Mouse (Mus musculus): ENCODE measurements around the gene Slco3a1. TPM values are rescaled to one million over a fixed set of nuclear protein-coding genes. Genes with fewer than 3 reads are reported as not detected.

The Slco3a1 gene
- total and polyA plus RNA-seq, 2 experiments from 2014 or later: 10.5 to 24.8 TPM

GRCm38 (mm10) chr7:74280371-74280770, 274.2 kb downstream of the Slco3a1 start:
- DNase-seq (ENCODE audit: low spot score) (no peak), ATAC-seq (ENCODE audit: insufficient read depth, low read depth) (no peak)
- Histone ChIP-seq H3K9ac (replicated peaks; ENCODE audit: low read depth, low read length) (no peak overlapping the region), H3K36me3 (replicated peaks; ENCODE audit: control insufficient read depth, insufficient read depth, low read length) (no peaks in the 10 kb centered on the region), H3K4me2 (ENCODE audit: low read depth, low read length) (no peak overlapping the region), H3K4me3 (ENCODE audit: low read depth, low read length) (no peak overlapping the region), H3K27ac (ENCODE audit: low read depth) (no peak overlapping the region), H3K27me3 (ENCODE audit: control insufficient read depth, insufficient read depth, low read length) (no peaks in the 10 kb centered on the region), H3K9me3 (replicated peaks; ENCODE audit: control insufficient read depth, low read length) (no peaks in the 10 kb centered on the region), H3K4me1 (ENCODE audit: control insufficient read depth, insufficient read depth) (no peaks in the 10 kb centered on the region)
- WGBS: 74% methylated on average over 2 of the region's 2 CpGs
- TF ChIP-seq CTCF (IDR thresholded peaks at IDR 0.05; ENCODE audit: low read depth) (no peak), EP300 (IDR thresholded peaks at IDR 0.05; ENCODE audit: low read depth) (no peak)

- ATAC-seq (ENCODE audit: insufficient read depth, low read depth) (no peak), DNase-seq (ENCODE audit: low spot score) (no peak)
- no peaks in the 10 kb centered on the region for H3K9me3 ChIP-seq (replicated peaks; ENCODE audit: control insufficient read depth, low read length)
- H3K4me2 ChIP-seq (ENCODE audit: low read depth, low read length): no peak overlapping the region
- no peaks in the 10 kb centered on the region for H3K27me3 ChIP-seq (ENCODE audit: control insufficient read depth, insufficient read depth, low read length)
- no peak overlapping the region for H3K4me3 ChIP-seq (ENCODE audit: low read depth, low read length)
- no peak overlapping the region for H3K27ac ChIP-seq (ENCODE audit: low read depth)
- 81% methylated on average over 3 of the region's 3 CpGs for WGBS
- no peak overlapping the region for H3K9ac ChIP-seq (replicated peaks; ENCODE audit: low read depth, low read length)
- H3K36me3 ChIP-seq (replicated peaks; ENCODE audit: control insufficient read depth, insufficient read depth, low read length): no peaks in the 10 kb centered on the region
- no peaks in the 10 kb centered on the region for H3K4me1 ChIP-seq (ENCODE audit: control insufficient read depth, insufficient read depth)
- TF ChIP-seq EP300 (IDR thresholded peaks at IDR 0.05; ENCODE audit: low read depth) (no peak), CTCF (IDR thresholded peaks at IDR 0.05; ENCODE audit: low read depth) (no peak)
Measured at GRCm38 (mm10) chr7:74279356-74279755, 275.2 kb downstream of the Slco3a1 start.

DNA sequence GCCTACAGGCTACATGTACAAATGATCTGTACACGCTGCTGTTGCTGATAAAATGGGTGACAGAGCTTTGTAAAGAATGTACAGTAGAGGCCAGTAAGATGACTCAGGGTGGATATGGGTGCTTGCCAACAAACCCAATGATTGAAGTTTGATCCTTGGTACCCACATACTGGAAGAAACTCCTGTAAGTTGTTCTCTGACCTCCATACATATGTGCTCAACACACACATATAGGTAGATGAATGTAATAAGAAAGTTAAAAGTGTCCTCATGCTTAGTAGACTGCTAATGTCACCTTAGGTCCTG, 284.5 kb downstream of the Slco3a1 start:
- 37% methylated on average over 1 of the region's 1 CpGs for WGBS

GRCm38 (mm10) chr7:74269283-74270088, 285.1 kb downstream of the Slco3a1 start:
- H3K4me3 ChIP-seq (ENCODE audit: low read depth, low read length): no peak overlapping the region
- H3K27me3 ChIP-seq (ENCODE audit: control insufficient read depth, insufficient read depth, low read length): no peaks in the 10 kb centered on the region
- TF ChIP-seq CTCF (IDR thresholded peaks at IDR 0.05; ENCODE audit: low read depth) (no peak), EP300 (IDR thresholded peaks at IDR 0.05; ENCODE audit: low read depth) (no peak)
- ATAC-seq (ENCODE audit: insufficient read depth, low read depth) (no peak), DNase-seq (ENCODE audit: low spot score) (no peak)
- H3K9me3 ChIP-seq (replicated peaks; ENCODE audit: control insufficient read depth, low read length): no peaks in the 10 kb centered on the region
- no peak overlapping the region for H3K27ac ChIP-seq (ENCODE audit: low read depth)
- no peak overlapping the region for H3K4me2 ChIP-seq (ENCODE audit: low read depth, low read length)
- H3K36me3 ChIP-seq (replicated peaks; ENCODE audit: control insufficient read depth, insufficient read depth, low read length): no peaks in the 10 kb centered on the region
- 75% methylated on average over 11 of the region's 11 CpGs for WGBS
- no peak overlapping the region for H3K9ac ChIP-seq (replicated peaks; ENCODE audit: low read depth, low read length)
- H3K4me1 ChIP-seq (ENCODE audit: control insufficient read depth, insufficient read depth): no peaks in the 10 kb centered on the region

More for the DNA sequence above, 284.5 kb downstream of the Slco3a1 start:
- Histone ChIP-seq H3K9ac (replicated peaks; ENCODE audit: low read depth, low read length) (no peak overlapping the region), H3K36me3 (replicated peaks; ENCODE audit: control insufficient read depth, insufficient read depth, low read length) (no peaks in the 10 kb centered on the region), H3K27me3 (ENCODE audit: control insufficient read depth, insufficient read depth, low read length) (no peaks in the 10 kb centered on the region), H3K4me3 (ENCODE audit: low read depth, low read length) (no peak overlapping the region), H3K4me2 (ENCODE audit: low read depth, low read length) (no peak overlapping the region), H3K27ac (ENCODE audit: low read depth) (no peak overlapping the region), H3K4me1 (ENCODE audit: control insufficient read depth, insufficient read depth) (no peaks in the 10 kb centered on the region), H3K9me3 (replicated peaks; ENCODE audit: control insufficient read depth, low read length) (no peaks in the 10 kb centered on the region)
- TF ChIP-seq EP300 (IDR thresholded peaks at IDR 0.05; ENCODE audit: low read depth): no peak
- TF ChIP-seq CTCF (IDR thresholded peaks at IDR 0.05; ENCODE audit: low read depth): no peak
- DNase-seq (ENCODE audit: low spot score): no peak
- no peak for ATAC-seq (ENCODE audit: insufficient read depth, low read depth)

DNA sequence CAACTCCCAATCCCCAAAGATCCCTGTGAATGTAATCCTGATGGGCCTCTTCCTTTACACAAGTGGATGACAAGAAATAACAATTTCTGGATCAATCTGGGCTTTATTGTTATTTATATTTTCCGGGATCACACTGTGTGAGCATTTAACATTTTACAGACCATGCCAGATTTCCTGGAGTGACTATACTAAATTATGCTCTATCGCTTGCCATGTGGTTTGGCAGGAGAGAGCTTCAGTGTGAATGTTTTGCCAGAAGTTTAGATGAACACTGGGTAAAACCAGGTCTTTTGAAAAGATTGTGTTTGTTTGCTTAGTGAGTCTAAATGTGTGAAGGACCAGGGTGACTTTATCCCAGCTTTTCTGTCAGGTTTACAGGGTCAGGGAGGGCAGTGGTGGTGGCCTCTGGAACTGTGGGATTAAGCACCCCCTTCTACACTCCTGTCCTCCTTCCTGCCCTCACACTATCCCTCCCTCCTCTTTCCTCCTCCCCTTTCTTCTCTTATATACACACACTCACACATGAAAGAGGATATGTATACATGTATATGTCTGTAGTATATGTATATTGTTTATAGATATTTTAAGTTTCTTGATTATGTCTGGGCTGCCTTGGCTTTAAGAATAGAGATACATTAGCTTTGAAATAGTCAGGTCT, 287.9 kb downstream of the Slco3a1 start:
- no peak overlapping the region for H3K27ac ChIP-seq (ENCODE audit: low read depth)
- WGBS: 75% methylated on average over 2 of the region's 2 CpGs
- H3K4me1 ChIP-seq (ENCODE audit: control insufficient read depth, insufficient read depth): no peaks in the 10 kb centered on the region
- H3K36me3 ChIP-seq (replicated peaks; ENCODE audit: control insufficient read depth, insufficient read depth, low read length): no peaks in the 10 kb centered on the region
- no peak overlapping the region for H3K9ac ChIP-seq (replicated peaks; ENCODE audit: low read depth, low read length)
- DNase-seq (ENCODE audit: low spot score) (no peak), ATAC-seq (ENCODE audit: insufficient read depth, low read depth) (no peak)
- no peaks in the 10 kb centered on the region for H3K9me3 ChIP-seq (replicated peaks; ENCODE audit: control insufficient read depth, low read length)
- no peaks in the 10 kb centered on the region for H3K27me3 ChIP-seq (ENCODE audit: control insufficient read depth, insufficient read depth, low read length)
- H3K4me2 ChIP-seq (ENCODE audit: low read depth, low read length): no peak overlapping the region
- no peak overlapping the region for H3K4me3 ChIP-seq (ENCODE audit: low read depth, low read length)
- TF ChIP-seq EP300 (IDR thresholded peaks at IDR 0.05; ENCODE audit: low read depth) (no peak), CTCF (IDR thresholded peaks at IDR 0.05; ENCODE audit: low read depth) (no peak)
